Mouse (Mus musculus) mouse trophoblast stem cell (cell line): ENCODE results near the gene Mipep.

Experiments
- in situ Hi-C, 2 experiments: fragments of 300-500 bp; cut with MseI, MboI; formaldehyde crosslinking; loops; 2 replicates in 1 of 2; 3 replicates in 1 of 2; pipeline ENCODE4 v1.15.1; 2025

Gene Mipep

DNA sequence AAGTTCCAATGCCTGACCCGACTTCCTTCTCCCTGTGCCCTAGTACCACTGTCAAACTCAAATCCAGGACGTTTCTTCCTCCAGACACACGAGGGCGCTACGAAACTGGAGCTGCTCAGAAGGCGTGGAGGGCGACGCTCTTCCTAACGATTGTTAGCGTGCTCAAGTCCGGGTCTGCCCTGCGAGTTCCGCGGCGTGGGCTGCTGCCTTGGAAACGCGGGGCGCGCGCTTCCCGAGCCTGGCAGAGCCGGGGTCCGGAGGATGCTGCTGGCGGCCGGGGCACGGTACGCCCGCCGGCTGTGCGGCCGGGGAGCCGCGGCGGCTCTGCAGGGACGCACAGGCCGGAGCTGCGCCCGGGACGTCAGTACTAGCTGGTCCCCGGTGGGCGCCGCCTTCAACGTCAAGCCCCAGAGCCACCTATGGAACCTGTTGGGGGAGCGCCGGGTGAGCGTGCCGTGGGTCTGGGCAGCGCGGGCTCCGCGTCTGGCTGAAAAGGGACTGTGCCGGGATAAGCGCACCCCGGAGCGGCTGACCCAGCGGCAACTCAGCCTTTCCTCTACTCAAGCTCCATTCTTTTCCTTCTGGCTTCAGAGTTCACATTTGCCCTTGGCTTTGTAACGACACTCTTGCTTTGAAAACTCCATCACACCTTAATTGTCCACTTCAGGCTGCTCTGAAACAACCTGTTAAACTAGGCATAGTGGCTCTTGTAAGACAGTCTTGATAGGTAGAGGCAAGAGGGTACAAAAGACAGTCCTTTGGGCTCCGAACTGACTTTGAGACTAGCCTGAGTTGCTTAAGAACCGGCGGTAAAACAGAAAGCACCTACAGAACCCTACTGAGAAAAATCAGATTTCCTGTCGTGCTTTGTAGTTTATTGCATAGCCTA, at the start of gene Mipep:
Gene Mipep (plus strand): TSS at position 147 of the 889 bp plus-strand sequence.
- in situ Hi-C loops = no loop called here

DNA sequence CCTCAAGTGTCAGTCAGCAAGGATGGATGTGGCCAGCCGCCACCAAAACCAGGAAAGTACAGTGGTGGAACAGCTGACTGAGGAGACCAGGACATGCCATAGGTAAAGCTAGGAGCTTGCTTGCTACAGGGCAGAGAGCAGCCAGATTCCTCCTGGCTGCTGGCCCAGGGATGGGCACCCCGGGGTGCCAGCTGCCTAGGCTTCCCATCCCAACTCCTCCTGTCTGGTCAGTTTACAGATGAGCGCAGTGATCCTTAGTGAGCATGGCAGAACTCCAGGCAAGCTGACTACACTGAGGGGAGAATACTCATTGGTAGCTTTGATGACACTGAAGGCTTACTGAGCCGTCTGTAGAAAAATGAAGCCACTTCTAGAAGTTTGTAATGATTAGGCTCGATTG, 49.2 kb upstream of the Mipep start:
- in situ Hi-C loops = no loop called here

DNA sequence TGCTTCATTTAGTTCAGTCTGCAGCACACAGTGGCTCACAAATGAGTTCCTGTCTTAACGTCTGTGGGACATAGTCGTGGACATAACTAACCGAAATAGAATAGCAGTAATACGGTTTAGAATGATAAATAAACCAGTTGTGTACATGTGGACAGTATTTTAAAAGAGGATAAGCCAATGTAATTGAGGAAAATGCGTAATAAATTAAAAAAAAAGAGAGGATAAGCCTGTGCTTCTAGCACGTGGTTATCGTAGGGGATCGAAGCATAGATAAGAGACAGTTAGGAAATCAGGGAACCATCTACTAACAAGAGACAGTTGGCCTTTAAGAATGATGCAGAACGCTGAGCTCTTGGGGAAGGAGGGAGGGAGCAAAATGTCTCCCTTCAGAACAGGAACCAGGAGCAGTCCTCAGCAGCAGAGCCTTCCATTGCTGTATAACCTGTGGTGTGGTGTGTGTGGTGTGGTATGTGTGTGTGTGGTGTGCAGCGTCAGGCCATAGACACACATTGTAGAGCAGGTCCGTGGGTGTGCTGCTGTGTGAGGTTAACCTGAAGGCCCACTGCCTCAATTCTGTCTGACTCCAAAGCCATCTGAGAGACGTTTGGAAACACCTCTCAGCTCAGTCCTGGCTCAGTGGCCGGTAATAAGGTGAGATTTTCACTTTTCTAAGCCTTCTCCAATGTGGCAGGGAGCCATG, 48.4 kb upstream of the Mipep start:
- in situ Hi-C loops = no loop called here

DNA sequence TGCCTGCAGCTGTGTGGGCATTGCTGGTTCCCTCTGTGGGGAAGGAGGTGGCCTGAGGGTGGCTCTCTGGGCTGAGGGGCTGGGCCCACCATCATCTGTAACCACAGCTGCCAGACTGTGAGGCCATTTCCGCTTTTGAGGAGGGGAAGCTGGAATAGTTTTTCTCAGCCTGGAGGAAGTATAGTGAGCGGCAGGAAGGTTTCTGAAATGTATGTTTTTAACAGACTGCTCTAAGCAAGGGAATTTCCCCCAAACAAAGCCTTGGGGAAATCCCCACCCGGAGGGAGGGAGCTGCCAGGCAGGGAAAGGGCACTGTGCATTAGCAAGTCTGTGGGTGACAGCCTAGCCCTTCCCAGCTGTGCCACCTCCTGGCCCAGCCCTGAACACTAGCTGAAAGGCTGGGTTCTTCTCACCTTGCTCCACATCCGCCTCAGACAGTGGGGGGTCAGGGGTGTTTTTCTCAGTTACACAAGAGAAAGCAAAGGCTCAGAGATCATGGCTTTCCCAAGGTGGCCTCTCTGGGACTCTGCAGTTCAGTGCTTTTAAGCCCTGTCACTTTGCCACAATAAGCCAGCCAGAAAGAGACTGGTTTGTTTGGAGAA, 47.7 kb upstream of the Mipep start:
- in situ Hi-C loops = no loop called here

DNA sequence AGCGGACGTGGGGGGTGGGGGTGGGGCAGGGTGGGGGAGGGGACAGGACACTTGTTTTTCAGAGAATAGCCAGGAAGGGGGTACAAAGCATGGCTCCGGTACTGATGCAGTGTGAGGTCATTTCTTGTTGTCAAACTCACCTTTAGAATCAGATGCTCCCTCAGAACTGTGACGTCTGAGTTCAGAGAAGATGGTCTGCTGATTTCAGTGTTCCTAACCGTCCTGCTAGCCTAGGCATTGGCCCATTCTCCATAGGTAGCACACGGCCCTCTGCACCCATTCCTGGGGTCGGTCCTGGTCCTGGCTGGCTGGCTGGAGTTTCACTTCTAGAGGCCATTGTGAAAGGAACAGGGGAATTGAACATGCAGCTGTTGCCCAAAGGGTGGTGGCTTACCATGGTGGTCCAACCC, 47.2 kb upstream of the Mipep start:
- in situ Hi-C loops = no loop called here

DNA sequence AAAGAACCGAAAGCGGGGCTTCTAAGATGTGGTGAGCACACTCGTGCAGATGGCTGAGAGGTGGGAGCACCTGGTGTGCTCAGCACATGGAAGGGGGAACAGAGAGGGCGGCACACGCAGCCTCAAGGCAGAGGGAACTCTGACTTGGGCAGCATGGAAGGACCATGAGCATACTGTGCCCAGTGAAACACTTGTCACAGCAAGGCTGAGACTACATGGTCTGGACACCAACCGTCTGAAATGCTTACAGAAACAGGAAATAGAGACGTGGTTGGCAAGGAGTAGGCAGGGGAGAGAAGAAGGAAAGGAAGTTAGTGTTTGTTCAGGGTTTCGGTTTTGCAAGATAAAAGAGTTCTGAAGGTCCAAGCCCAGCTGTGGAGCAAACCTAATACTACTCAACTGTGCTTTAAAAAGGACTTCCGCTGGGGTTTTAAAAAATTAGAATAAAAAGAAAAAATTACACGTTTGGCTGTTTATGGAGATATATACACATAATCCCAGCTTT, 45.9 kb upstream of the Mipep start:
- in situ Hi-C loops = no loop called here

DNA sequence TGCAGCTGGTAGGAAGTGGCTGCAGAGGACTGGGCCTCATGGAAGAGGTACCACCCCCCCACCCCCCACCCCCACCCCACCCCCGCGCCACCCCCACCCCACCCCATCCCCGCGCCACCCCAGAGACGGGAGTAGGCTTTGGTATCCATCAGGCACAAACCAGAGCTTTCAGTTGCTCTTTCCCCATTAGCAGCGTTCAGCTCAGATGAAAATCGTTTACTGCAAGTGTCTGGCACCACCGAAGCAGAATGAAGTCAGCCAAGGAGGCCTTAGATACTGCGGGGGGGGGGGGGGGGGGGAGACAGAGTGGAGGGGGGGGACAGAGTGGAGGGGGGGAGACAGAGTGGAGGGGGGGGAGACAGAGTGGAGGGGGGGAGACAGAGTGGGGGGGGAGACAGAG, 45.2 kb upstream of the Mipep start:
- in situ Hi-C loops = no loop called here

DNA sequence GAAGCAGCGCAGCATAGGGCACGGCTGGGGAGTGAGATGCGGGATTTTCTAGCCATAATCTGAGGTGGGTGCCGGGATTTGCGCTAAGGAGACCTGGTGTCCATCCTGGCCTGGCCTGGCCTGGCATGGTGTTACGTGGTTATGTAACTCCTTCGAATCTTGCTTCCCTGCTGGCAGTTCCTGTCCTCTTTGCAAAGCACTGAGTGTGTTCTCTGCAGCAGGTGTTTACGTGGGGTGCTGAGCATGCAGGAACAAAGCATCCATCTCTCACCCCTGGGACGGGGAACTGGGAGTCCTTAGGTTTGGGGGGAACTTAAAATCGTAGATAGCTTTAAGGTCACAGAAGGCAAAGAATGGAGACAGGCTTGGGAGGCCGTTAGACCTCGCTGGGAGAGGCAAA, 44.8 kb upstream of the Mipep start:
- in situ Hi-C loops = no loop called here

DNA sequence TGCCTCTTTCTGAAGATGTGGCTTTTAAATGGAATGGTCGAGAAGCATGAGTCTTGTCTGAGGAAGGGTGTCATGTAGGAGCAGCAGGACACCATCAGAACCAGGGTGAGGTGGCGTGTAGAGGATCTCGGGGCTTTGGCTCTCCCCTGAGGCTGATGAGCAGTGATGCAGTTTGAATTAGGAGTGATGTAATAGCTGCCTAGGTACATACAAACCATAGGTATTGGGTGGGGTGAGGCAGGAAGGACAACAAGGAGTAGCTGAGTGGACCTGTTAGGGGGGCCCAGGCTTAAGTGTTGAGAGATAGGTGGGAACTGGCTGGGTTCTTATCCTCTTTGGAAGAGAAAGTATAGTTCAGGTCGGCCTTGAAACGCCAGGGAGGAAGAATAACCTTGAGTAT, 43.9 kb upstream of the Mipep start:
- in situ Hi-C loops = no loop called here

DNA sequence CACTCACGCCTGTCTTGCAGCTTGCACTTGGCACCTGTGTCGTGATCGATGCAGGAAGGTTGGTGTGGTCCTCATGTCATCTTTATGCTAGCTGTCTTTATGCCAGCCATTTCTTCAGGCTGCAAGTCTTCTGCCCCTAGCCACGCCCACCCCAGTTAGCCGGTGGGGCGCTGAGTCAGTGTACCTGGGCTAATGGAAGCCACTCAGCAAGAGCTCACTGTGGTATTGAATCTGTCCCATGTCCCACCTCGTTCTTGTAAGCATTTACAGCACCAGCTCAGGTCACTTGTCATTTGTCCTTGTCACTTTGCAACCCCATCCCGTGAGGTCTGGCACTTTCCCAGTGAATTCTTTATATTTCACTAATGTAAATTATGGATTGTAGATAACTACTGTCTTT, 43.3 kb upstream of the Mipep start:
- in situ Hi-C loops = no loop called here

DNA sequence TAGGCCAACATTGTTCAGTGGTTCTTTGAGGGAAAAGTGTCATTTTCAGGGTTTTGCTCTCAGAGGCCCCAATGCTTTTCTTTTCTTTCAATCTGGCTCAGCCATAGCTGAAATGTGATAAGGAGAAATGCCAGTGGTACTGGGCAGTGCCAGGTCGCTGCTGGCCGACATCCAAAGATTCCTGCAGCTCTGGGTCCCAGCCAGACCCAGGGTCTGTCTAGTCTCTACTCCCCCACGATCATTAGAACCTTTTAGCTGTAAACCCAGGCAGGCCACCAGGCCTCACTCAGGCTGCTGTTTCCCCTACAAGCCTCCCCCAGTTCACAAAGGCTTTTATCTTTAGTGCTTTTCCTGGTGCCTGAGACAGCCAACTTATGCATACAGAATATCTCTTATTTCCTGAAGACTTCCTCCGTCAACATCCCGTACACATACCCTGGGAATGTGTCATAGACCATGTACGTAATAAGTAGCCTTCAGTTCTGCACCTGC, 42.8 kb upstream of the Mipep start:
- in situ Hi-C loops = no loop called here

DNA sequence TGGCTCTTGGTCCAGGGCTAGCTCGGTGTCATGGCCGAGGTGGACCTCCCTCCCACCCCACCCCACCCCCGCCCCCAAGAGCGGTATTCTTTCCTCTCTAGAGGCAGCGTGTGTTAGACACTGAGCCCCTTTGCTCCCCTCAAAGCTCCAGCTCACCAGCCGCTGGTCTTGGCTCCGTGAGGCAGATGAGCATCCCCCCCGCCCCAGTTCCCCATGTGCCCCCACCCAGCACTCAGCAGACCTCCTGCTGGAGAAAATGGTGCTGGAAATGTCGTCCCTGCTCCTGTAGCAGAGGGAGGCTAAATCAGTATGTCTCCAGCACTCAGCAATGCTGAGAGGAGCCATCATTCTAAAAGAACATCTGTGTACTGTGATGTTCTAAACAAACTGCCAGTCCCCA, 40.7 kb upstream of the Mipep start:
- in situ Hi-C loops = no loop called here

DNA sequence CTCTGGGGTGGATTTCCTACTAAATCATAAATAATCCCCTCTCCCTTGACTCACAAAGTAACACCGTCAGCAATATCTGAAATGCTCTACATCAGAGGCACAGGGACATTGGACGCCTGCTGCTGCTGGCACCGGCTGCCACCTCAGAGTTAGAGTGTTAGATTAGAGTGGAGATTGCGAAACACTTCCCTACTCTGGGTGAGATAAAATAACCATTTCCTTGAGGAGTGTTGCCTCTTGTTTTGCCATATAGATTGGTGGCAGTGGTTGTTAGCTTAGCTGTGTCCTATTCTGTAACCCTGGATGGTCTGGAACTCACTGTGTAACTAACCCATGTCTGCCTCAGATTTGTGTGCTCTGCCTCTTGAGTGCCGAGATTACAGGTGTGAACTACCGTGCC, 39.2 kb upstream of the Mipep start:
- in situ Hi-C loops = no loop called here

DNA sequence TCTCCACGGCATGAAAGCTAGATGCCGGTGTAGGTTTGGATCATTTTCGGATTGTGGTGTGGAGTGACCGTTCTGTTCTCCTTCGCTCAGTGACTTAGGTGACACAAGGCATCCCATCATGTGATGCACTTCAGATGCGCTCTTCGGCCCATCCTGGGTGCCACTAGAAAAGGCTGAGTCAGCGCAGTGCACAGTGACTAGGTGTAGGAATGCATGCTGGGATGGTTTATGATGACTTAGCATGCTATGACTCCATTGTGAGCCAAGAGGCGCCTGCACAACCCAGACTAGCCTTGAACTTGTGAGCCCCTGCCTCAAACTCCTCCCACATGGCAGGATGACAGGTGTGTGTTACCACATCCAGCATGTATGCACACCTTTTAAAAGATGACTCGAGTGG, 38.2 kb upstream of the Mipep start:
- in situ Hi-C loops = no loop called here

DNA sequence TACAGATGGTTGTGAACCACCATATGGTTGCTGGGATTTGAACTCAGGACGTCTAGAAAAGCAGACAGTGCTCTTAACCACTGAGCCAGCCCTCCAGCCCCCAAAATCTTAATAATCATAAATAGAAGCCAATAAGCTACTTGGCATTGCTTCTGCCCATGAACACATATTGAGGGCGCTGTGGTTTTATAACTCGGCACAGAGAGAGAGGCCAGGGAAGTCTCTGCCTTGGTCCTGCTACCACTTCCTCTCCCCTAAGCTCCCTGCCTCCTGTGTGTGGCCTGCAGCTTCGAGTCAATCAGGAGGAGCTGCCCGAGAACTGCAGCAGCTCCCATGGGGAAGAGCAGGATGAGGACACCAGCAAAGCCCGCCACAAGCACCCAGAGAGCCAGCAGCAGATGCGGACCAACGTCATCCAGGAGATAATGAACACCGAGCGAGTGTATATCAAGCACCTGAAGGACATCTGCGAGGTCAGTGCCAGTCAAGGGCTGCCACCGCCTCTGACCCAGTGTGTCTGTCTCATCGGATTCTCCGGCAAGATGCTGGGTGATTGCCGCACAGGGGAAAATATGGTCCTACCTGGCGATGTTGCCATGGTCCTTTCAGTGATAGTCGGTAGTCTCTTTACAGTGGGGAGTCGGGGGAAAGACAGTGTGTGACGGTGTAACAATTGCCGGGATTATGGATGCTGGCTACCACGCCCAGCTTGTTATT, 37.1 kb upstream of the Mipep start:
- in situ Hi-C loops = no loop called here

DNA sequence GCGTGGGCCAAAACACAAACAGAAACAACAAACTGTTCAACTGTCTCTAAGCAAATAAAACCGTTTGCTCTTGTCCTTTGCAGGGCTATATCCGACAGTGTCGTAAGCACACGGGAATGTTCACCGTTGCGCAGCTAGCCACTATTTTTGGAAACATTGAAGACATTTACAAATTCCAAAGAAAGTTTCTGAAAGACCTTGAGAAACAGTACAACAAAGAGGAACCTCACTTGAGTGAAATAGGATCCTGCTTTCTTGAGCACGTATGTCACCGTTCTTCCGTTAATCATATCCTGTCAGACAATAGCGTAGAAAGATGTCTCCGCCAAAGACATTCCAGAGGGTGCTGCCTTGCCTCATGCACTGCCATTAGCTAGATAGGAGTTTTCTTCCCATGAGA, 34.5 kb upstream of the Mipep start:
- in situ Hi-C loops = no loop called here

DNA sequence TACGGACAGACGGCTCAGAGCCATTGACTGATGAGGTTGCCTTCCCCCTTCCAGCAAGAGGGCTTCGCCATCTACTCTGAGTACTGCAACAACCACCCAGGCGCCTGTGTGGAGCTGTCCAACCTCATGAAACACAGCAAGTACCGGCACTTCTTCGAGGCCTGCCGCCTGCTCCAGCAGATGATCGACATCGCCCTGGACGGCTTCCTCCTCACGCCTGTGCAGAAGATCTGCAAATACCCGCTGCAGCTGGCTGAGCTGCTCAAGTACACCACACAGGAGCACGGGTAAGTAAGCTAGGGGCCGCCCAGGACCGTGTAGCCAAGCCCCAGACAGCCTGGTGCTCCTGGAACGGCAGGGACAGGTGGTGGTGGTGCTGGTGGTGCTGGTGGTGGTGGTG, 32.8 kb upstream of the Mipep start:
- in situ Hi-C loops = no loop called here

DNA sequence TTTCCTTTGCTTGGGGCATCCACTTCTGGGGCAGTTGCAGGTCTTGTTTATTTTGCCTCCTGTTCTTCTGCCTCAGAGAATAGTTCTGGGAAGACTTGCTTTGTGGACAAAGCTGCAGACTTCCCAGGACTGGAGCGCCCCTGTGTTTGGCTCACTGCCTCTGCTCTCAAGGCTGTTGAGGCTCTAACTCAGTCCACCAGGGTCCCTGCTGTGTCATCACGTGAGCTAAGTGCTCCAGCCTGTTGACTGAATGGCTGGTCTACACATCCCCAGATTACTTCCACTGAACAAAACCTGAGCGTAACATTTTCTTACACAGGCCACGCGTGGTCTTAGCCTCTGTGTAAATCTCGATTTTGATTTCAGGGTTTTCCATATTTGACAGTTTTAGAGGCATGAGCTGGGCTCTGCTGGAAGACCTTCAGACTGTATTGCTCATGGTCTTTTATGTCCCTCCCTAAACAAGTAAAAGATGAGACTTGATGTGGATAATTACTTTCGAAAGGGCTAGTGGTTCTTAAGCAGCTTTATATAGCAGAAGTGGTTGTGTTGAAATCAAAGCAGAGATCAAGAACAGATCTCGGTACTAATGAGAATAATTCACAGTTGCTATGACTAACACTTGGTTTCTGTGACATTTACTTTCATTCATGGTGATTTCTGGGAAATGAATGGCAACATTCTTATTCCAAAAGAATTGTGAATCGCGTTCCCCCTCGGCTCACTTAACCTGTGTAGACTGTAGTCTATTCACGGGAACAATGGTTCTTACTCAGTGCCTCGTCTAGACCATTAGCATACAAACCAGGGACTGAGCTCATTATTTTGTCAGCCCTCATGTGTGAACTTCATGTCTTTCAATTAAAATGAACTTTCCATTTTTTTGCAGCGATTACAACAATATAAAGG, 31.2 kb upstream of the Mipep start:
- in situ Hi-C loops = no loop called here

DNA sequence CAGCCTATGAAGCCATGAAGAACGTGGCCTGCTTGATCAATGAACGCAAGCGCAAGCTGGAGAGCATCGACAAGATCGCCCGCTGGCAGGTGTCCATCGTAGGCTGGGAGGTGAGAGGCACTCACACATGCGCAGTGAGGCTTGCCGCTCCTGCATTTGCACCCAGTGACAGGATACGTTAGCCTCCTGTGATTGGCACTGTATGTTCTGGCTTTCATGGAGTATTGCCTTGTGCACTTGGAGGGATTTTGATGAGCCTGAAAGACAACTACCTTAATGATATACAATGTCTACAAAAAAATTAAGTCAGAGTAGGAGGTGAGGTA, 30.6 kb upstream of the Mipep start:
- in situ Hi-C loops = no loop called here

DNA sequence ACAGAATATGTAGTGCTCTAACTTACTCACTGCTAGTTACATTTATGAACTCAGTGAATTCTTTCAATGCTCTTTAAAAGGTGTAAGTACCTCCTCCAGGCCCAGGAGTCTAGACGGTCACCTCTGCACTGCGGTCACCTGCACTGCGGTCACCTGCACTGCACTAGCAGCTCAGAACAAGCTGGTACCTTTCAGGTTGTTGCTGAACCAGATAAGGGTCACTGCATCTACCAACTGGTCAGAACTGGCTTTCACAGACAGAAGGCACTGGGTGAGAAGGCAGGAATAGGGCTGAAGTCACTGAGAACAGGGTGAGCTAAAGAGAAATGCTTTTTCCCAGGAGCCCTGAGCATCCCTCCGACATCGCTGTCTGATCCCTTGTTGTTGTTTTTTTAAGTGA, 29.7 kb upstream of the Mipep start:
- in situ Hi-C loops = no loop called here

DNA sequence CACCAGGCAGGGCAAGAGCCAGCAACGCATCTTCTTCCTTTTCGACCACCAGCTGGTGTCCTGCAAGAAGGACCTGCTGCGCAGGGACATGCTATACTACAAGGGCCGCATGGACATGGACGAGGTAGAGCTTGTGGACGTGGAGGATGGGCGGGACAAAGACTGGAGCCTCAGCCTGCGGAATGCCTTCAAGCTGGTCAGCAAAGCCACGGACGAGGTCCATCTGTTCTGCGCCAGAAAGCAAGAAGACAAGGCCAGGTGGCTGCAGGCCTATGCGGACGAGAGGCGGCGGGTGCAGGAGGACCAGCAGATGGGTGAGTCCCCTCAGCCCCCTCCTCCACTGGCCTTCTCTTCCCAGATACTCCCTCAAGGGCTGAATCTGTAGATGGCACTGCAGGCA, 28.1 kb upstream of the Mipep start:
- in situ Hi-C loops = no loop called here
